Mouse (Mus musculus) telencephalon, adult 2 months (tissue): Measurements from ENCODE around the gene Myom3.
"Not testable (repeated sequence)": the region's sequence is repeated elsewhere in the genome, so short reads cannot be mapped to it uniquely, and the experiment has no call there.

Experiments
- DNase-seq: peaks from one replicate; pipeline ENCODE4 v3.0.0-alpha.2; 2011; ENCODE audit warnings: low read depth, low spot score

The Myom3 gene

DNA sequence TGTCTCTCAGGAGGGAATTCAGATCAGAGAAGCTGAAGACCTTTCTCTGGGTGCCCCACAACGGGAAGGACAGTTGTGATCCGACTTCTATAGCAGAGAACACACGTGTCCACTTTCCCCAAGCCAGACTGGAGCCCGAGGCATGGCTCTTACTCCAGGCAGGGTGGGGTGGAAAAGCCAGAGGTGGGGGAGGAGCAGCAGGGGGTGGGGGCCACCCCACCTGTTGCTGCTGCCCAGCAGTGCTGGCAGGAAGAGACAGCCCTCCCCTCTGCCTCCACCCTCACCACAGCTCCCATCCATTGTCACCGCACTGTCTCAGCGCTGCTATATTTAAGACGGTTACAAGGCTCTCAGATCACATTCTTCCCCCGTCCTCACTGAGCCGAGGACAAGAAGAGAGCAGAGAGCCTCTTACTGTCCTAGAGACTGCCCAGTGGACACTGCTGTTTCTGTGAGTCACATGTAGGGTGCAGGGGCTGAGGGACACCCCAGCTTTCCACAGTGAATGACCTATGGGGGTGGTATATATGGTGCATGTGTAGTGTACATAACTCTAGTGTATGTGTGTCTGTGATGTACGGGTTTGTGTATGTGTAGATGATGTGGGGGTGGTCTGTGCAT is at the start of gene Myom3:
TSS of gene Myom3 (plus strand) at position 360 of the 621 bp plus-strand sequence.
- DNase-seq = no peak

DNA sequence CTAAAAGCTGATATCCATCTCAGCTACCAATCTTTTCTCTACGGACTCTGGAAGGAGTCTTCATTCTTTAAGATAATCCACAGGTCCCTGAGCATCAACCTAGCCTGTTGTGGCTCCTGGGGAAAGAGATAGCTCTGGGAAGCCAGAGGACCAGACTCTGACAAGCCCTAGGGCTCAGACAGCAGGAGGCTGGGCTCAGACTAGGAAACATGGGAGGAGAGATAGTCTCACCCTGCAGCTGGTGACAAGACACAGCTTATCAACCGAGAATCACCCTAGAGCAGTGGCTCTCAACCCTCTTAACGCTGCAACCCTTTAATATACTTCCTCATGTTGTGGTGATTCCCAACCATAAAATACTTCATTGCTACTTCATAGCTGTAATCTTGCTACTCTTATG is 49.1 kb upstream of the Myom3 start:
- DNase-seq = no peak

DNA sequence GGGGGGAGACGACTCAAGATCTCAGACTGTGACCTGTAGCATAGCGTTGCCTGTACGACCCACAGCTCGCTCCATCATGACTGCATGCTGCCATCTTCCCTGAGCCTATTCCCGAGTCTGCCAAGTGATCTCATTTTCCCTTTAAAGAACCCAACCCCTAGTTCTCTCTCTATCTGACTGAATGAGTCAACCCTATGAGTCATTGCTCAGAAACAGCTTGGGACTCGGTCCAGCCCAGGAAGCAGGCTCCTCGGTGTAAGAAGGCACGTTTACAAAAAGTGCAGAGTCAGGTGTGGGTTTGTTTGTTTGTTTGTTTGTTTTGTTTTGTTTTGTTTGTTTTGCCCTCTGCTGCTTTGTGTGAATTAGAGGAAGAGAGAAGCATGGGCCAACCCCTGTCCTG is 44.7 kb upstream of the Myom3 start:
- DNase-seq = peak; percentile 38

DNA sequence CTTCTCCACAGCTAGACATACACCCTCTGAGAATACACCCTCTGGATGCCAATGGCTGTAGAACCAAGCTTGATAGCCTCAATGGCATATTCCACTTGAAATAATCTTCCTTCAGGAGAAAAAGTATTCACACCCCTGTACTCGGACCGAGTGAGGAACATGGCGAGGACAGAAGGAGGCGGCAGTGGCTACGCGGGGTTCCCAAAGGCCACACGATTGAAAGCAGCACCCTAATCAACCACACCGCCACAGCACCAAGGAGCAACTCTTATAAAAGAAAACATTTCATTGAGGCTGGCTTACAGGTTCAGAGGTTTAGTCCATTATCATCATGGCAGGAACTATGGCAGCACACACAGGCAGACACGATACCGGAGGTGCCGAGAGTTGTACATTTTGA is 43.1 kb upstream of the Myom3 start:
- not testable (repeated sequence) for DNase-seq

DNA sequence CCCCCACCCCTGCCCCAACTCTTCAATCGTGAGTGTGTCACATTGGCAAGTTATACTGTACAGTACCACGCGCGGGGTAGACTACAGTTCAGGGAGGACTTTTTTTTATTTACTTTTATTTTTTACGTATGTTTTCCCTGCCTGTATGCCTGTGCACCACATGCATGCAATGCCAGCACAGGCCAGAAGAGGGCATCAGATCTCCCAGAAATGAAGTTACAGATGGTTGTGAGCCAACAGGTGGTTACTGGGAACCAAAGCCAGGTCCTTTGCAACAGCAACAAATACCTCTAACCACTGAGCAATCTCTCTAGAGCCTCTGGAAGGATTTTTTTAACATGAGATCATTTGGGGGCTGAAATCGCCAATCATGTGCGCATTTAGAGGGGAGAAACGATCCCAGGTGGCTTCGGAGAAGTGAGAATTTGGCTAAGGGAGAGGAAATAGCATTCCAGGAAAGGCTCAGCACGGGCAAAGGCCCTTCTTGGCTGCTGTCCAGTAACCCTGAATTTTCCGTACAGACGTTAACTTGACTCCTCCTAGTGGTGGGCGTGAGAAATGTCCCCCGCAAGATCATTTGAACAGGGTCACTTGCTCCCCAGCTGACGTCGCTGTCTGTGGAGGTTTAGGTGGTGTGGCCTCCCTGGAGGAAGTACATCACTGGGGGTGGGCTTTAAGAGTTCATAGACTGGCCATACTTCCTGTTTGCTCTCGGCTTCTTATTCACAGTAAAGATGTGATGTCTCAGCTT is 36.8 kb upstream of the Myom3 start:
- no peak for DNase-seq

DNA sequence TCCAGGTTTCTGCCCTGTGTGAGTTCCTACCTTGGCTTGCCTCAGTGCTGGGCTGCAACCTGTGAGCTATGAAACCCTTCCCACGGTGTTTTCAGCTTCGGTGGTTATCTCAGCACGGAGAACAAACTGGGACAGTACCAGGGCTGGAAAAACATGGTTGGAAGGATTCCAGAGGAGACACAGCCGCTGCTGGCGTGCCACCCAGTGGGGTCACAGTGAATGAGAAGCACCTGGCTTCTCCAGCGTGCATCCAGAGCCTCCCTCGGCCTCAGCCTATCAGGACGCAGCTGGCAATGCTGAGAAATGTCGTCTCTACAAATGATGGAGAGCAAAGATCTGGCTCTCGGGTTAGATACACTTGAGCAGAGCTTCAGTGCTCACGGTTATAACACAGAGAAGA is 33.1 kb upstream of the Myom3 start:
- DNase-seq = no peak

DNA sequence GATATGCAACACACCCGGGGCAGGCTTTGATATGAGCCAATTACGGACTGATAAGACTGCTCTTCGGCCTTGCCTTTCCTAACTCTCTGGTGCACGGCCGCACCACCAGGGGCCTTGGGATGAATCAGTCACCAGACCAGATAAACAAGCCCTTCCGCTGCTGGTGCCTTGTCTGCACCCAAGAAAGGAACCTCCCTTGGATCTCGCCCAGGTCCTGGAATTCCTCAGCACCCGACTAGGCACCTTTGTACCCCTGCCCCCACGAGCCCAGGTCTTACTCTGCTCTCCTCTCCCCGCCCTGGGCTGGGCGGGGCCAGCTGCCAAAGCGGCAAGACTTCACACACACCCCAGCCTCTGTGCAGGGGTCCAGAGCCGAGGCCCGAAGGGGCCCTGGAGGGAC is 31.7 kb upstream of the Myom3 start, which contains the start of gene Il22ra1:
TSS of gene Il22ra1 (plus strand) at position 356 of the 400 bp plus-strand sequence.
- DNase-seq = no peak

DNA sequence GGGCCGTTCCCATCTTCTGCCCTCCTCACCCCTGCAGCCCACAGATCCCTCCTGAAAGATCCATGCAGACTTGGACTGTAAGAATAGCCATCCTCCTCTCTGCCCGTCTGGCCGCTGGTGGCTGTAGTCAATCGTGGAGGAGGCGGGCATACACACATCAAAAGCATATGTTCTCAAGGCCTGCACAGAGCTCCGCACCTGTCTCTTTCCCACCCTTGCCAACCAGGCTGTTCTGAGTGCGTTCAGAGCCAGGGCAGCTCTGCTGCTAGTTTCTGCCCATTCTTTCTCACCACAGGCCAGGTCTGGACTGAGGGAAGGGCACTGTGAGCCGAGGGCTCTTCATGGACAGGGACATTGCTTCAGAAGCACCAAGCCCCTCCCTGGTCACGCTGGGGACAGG is 29.3 kb upstream of the Myom3 start:
- no peak for DNase-seq

DNA sequence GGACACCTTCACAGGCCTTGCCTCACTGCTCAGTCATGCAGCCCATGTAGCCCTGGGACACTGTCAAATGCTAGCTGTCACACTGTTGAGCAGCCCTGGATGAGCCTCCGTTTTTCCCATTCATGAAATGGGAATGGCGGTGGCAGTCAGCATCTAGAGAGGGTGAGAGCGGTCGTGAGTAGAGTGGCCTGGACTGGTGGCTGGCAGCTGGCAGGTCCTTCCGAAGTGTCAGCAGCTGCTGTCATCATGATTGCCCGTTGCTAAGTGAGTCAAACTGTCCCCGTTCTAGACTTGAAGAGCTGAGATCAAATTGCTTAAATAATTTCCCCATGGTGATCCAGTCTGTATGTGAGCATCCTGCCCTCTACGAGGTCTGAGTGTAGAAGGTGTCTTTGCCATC is 28.6 kb upstream of the Myom3 start:
- DNase-seq = no peak

DNA sequence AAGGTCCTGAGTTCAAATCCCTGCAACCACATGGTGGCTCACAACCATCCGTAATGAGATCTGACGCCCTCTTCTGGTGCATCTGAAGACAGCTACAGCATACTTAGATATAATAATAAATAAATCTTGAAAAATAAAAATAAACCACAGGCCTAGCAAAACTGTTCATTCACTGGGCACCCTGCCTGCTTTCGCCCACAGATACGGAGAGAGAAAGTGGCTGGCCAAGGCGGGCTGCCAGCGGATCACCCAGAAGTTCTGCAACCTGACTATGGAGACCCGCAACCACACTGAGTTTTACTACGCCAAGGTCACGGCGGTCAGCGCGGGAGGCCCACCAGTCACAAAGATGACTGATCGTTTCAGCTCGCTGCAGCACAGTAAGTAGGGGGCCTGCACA is 25.6 kb upstream of the Myom3 start:
- DNase-seq = no peak

DNA sequence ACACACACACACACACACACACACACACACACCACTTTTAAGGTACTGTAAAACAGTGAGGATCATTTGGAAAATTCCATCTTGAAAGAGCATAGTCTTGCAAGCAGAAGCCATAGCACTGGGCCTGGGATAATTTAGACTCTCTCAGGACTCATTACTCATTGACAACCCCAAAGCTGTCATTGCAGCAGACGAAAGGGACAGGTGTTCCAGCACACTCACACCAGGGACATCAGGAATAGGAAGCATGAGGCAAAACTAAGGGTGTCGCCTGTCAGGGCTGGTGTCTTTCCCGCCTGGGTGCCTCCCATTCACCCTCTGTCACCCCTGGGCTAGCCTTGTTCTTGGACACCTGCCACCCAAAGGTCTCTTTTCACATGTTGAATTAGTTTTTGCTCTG is 22.6 kb upstream of the Myom3 start:
- no peak for DNase-seq

DNA sequence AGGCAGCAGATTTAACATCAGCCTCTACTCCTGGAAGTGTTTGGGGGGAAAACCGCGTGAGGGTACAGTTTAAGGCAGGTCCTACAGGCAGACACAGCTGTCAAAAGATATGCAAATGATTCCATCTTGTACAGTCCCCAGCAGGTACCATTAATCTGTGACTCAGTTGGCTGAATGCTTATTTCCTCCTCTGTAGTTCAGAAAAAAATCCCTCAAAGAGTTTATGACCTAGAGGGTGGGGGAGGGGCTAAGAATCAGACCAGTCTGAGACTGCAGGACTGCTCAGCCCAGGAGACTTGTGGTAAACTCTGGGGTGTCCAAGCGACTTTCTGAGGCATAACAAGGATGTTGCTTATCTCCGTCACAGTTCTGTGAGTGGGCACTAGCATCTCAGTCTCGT is 21.3 kb upstream of the Myom3 start:
- no peak for DNase-seq

DNA sequence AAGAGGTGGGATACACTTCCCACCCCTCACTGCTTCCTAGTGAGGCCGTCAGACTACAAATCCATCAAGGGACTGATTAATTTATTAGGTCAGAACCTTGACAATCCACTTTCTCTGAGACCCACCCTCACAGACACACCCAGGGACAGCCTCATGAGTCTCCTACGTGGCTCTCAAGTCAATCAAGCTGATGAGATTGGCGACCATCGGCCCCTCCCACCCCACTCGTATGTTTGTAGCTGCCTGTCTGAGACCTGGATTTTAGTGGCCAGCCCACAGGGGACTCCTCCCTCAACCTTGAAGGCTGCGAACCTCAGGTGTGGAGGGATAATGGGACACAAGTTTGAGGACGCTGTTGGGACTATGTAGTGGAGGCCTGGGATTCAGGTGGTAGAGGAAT is 20.4 kb upstream of the Myom3 start:
- DNase-seq = no peak

DNA sequence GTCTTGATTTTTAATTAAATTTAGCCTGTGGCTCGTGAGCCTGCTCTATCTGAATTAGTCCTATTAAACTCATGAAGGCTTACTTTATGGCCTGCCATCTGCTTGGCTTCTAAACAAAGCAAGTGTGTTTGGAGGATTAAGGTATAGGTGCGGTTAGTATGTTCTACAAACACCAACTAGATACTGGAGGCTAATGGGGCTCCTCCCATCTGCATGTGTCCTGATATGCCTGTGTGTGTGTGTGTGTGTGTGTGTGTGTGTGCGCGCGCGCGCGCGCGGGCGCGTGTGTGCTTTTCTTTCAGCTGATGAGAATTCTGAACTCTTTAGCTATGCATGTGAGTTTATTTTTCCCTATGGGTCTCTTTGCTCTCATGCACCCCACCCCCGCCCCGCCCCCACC is 19.8 kb upstream of the Myom3 start:
- DNase-seq = no peak

DNA sequence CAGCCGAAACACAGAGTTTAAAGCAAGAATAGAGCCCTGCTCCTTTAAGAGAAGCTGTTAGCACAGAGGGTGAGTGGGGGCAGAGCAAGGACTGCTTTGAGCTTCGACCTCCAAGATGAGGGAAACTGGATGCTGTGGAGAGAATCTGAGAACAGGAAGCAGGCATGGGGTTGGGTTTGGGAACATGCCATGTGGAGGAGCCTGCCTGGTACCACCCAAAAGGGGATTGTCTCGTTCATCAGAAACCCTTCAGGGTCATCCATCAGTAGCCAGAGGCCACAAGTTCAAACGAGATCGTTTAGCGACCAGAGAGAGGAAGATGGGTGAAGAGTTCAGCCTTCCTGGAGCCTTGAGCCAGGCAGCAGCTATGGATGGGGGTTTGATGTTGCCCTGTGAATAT is 16.0 kb upstream of the Myom3 start:
- no peak for DNase-seq

DNA sequence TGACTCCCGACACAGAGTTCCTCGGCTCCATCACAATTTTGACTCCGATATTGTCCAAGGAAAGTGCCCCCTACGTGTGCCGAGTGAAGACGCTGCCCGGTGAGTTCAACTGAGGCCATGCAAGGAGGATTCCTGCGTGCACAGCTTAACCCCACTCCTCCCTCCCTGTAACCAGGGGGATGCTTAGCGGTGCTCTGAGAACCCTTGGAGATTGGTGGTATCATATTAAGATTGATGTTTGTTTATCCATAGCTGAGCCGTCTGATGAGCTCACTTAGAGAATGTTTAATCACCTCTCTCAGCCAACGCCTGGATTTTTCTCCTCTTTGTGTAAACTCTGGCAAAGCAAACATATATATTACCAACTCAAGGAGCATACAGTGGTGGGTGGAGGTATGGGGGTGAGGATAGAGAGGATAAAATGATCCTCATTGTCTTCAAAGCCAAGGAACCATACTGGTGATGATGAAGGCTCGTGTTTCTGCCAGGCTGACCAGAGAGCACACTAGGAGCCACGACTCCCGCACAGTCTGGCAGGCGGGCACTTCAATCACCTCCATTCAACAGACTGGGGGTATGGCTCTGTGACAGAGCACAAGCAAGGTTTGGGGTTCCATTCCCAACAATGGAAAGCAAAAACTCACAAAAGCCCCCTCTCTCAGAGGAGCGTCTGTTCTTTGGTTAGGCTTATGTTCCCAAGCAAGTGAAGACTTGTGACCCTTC is 14.6 kb upstream of the Myom3 start:
- no peak for DNase-seq

DNA sequence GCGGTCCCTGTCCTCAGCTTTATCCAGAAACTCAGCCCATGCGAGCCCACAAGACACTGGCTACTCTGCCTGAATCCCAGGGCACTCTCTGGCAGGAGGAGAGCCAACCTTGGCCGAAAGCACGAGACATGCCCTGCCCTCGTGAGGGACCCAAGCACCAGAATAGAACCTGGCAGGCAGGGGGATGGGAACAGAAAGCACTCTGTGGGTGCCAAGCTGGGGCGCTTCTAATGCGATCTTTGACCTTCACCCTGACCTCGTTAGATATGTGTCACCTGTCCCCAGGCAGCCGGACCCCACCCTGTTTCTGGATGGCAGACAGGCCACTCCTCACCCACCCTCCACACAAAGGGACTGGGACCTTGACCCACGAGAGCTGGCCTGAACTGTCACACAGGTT is 13.9 kb upstream of the Myom3 start:
- no peak for DNase-seq

DNA sequence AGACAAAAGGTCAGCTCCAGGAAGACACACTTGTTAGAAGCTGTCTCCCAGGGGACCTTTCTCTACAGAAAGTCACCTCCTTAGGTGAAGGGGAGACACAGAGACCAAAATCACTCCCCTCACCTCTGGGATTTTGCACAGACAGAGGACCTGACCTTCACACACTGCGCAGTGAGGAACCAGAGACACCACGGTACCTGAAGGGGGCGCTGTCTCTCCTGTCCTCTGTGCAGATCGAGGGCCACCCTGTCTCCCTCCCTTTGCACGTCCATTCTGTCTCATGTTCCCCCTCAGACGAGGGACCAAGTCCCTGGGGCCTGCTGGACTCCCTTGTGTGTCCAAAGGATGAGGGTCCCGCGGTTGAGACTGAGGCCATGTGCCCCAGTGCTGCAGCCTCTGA is 8.6 kb upstream of the Myom3 start:
- DNase-seq = no peak

DNA sequence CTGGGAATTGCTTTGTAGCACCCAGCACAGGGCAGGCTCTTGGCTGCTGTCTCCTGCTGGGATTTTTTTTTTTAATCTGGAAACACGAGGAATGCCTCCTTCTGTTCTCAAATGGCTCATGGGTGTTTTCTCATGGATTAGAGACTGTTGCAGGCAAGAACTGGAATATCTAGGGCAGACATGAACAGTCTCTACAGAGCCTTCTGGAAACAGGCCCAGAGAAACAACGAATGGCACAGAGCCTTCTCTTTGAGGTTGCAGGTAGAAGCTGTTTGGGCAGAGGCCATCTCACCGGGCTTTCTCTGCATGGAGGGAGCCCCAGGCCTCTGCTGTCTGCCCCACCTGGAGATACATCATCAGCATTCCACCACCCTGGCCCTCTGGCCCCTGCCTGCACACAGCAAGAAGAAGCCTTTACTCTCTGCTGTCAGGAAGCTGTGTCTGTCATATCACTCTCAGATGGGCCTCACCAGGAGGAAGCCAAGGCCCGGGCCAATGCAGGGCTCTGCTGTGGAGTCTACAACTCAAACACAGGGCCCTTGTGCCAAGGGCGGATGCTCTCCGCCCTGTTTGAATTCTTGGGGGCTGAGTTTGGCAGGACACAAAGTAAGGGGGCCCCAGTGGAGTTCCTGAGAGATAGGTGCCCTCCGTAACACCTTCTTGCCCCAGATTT is 7.3 kb upstream of the Myom3 start:
- no peak for DNase-seq

DNA sequence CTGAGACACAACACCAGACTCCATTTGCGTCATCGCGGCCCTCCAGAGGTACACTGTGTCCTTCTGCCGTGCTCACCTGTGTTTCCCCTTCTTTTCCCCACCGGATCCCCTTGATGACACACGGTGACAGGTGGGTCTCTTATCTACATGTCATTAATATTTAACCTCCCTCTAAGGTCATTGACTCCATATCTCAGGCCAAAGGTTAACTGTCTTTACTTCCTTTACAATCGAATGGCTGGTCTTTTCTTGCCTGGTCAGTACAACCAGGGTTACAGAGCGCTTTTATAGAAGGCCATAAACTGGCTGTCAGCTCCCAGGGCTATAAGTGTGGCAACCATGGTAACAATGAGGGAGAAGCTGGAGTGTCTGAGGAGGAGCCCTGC is 6.7 kb upstream of the Myom3 start:
- no peak for DNase-seq

DNA sequence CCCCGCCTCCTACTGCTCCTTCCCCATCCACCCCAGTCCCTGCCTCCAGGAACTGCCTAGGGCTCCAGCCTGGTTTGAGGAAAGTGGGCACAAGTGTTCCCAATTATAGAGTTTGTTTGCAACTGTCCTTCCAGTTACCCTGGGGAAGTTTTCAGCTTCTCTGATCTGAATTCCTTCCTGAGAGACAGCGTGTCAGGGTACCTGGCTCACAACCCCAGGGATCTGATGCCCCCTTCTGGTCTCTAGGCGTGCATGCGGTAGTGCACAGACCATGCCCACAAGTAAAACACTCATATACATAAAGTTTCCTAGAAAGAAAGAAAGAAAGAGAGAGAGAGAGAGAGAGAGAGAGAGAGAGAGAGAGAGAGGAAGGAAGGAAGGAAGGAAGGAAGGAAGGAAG is 1.2 kb upstream of the Myom3 start:
- no peak for DNase-seq

DNA sequence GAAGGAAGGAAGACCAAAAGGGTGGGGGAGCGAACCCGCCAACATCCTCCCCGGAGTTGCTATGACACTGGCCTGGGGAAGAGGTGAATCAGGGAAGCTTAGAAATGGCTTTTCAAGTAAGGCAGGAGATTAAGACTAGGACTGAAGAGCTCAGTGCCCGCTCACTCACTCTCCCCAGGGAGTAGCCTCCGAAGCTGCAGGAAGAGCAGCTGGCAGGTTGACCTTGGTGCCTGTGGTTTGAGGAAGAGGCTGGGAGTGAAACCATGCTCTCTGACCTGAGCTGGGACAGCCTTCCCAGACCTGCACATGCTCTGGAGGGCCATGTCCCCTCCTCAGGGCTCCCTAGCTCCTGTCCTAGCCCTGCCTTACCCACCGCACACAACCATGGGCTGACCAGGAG is 690 bp upstream of the Myom3 start:
- no peak for DNase-seq
